Mouse (Mus musculus) heart, postnatal 25 days (tissue): ENCODE data around the gene Gnb1l. TPM values are rescaled to one million over a fixed set of nuclear protein-coding genes. Genes with fewer than 3 reads are reported as not detected.

Source experiments
- DNase-seq: peaks from one replicate; pipeline ENCODE4 v3.0.0; 2022; ENCODE audit warnings: low spot score
- intact Hi-C: fragments of 180-260 bp; cut with DNase I; formaldehyde crosslinking; loops from one replicate; pipeline ENCODE4 v1.15.1; 2025
- total RNA-seq, 2 experiments: library from RNA; stranded (reverse); gene quantifications; 2 replicates each; pipeline ENCODE4 v1.2.3; 2021

The Gnb1l gene
- total RNA-seq, 2 experiments from 2014 or later, result 4.9 to 5.6 TPM

GRCm38 (mm10) chr16:18537407-18537990 lies 39.0 kb downstream of the Gnb1l start:
- no peak for DNase-seq
- intact Hi-C loops, result no loop called here

DNA sequence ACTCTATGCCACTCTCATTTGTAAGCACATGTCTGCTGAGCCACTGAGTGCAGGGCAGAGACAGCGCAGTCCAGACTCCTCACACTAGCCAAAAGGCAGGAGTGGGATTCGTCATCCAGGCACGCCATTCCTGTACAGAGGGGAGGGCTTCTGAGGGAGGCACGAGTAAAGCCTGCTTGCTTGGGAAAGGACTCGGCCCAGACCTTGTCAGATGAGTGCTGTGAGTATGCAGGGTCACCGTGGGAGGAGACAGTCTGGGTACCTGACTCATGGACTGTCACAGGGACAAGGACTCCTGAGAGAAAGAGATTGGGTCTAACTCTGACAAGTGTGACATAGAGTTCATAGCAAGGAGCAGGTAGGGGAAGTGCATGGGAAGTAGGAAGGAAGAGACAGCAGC lies 40.8 kb downstream of the Gnb1l start:
- no peak for DNase-seq
- intact Hi-C loops, result no loop called here

GRCm38 (mm10) chr16:18543151-18543829 lies 44.8 kb downstream of the Gnb1l start:
- intact Hi-C loops, result no loop called here
- DNase-seq, result no peak

GRCm38 (mm10) chr16:18547891-18548290 lies 49.4 kb downstream of the Gnb1l start:
- intact Hi-C loops, result no loop called here
- DNase-seq, result no peak

DNA sequence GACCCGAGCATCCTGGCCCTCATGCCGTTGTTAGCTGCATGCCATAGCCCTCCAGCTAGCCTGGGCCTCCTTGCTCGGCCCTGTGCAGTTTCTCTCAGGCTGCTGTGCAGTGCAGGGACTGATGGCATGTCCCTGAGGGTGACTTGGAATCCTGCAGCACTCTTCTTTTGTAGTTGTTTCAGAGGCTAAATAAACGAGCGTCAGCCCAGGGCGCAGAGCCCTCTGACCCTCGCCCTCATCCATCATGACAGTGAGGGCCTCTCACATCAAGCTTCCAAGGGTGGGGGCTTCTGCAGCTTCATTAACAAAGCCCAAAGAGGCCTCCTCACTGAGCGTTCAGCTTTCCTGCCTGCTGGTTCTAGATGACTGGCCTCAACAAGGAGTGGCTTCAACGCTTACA lies 53.1 kb downstream of the Gnb1l start:
- no peak for DNase-seq
- intact Hi-C loops, result no loop called here

GRCm38 (mm10) chr16:18552106-18552710 lies 53.7 kb downstream of the Gnb1l start:
- intact Hi-C loops, result no loop called here
- DNase-seq, result no peak

GRCm38 (mm10) chr16:18554721-18555120 lies 56.2 kb downstream of the Gnb1l start:
- DNase-seq, result no peak
- intact Hi-C loops, result no loop called here

GRCm38 (mm10) chr16:18555235-18555935 lies 56.9 kb downstream of the Gnb1l start:
- no peak for DNase-seq
- intact Hi-C loops, result no loop called here

DNA sequence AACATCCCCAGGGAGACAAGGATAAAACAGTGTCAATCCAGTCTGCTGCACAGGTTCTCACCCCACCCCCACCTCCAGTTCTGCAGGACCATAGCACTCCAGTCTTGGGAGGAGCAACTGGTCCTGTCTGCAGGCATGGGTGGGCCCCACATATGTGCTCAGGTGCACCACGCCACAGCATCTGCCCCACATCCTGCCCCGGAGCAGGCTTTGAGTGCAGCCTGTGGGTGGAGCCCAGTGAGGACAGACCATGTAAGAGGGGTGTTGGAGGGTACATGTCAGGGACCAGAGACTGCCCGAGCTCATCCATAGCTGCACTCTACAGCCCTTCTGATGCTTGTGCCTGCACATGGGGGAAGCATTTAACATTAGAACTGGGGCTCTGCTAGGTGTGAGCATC lies 57.9 kb downstream of the Gnb1l start:
- intact Hi-C loops, result no loop called here
- DNase-seq, result no peak

GRCm38 (mm10) chr16:18564472-18564871 lies 66.0 kb downstream of the Gnb1l start:
- intact Hi-C loops, result no loop called here
- DNase-seq, result no peak

- DNase-seq, result no peak
These were observed 70.1 kb downstream of the Gnb1l start for GRCm38 (mm10) chr16:18568599-18568998.

DNA sequence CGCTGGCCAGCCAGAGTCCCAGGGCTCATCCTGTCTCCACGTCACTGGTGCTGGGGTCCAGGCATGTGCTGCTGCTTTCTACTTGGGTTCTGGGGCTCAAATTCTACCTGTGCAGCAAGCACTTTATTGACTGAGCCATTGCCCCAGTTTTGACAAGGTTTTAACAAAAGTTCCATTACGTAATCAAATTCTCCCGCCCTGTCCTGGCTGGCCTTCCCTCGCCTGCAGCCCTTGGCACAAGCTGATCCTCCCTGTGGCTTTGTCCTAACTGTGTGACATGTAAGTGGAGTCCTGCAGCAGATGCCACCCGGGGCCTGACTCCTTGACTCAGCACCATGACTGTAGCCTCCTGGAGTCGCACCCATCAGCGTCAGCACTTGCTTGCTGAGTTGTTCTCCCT lies 75.7 kb downstream of the Gnb1l start:
- no peak for DNase-seq
- intact Hi-C loops, result no loop called here

More at GRCm38 (mm10) chr16:18568599-18568998, 70.1 kb downstream of the Gnb1l start:
- intact Hi-C loops, result no loop called here

GRCm38 (mm10) chr16:18577071-18577470 lies 78.6 kb downstream of the Gnb1l start:
- DNase-seq, result no peak
- intact Hi-C loops, result no loop called here

GRCm38 (mm10) chr16:18577599-18578160 lies 79.2 kb downstream of the Gnb1l start:
- intact Hi-C loops, result no loop called here
- no peak for DNase-seq

DNA sequence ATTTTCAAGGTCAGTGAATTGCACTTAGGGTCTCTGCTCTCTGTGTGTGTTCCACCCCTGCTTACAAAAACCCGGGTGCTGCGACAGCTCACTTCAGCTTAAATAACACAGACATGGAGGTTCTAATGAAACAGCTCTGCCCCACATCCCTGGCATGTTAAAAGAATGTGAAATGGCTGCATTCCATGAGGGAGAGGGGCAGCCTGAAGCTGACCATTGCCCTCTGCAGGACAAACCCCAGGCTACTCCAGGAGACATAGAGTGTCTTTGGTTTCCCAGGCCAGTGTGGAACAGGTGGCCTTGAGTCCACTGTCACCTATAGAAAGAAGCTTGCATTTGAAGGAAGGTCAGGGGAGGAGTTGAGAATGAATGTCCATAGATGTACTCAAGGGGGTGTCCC lies 81.9 kb downstream of the Gnb1l start:
- intact Hi-C loops, result no loop called here
- no peak for DNase-seq

- DNase-seq, result no peak
- intact Hi-C loops, result no loop called here
These were observed 82.6 kb downstream of the Gnb1l start for GRCm38 (mm10) chr16:18581050-18581622.

DNA sequence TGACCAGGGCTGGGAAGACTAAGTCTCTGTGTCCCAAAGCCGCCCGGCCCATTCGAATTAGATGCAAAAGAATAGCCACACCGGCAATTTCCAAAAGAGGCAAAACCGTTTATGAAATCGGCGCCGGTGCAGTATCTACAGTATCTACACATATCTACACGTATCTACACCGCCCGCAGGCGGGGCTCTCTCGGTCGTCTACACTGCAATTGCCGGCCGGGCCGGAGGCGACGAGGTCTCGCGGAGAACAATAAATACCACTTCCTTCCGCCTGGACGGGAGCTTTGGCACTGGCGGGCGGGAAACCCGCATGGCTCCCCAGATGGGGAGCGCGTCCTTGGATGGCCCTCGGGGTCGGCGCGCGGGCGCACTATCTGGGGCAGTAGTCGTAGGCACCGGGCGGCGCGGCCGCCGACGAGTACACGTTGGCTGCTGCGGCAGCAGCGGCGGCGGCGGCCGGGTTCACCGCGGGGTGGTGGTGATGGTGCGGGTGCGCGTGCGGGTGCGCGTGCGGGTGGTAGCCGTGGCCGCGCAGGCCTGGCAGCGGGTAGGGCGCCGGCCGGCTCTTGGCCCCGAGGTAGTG lies 83.2 kb downstream of the Gnb1l start:
- no peak for DNase-seq
- intact Hi-C loops, result no loop called here

DNA sequence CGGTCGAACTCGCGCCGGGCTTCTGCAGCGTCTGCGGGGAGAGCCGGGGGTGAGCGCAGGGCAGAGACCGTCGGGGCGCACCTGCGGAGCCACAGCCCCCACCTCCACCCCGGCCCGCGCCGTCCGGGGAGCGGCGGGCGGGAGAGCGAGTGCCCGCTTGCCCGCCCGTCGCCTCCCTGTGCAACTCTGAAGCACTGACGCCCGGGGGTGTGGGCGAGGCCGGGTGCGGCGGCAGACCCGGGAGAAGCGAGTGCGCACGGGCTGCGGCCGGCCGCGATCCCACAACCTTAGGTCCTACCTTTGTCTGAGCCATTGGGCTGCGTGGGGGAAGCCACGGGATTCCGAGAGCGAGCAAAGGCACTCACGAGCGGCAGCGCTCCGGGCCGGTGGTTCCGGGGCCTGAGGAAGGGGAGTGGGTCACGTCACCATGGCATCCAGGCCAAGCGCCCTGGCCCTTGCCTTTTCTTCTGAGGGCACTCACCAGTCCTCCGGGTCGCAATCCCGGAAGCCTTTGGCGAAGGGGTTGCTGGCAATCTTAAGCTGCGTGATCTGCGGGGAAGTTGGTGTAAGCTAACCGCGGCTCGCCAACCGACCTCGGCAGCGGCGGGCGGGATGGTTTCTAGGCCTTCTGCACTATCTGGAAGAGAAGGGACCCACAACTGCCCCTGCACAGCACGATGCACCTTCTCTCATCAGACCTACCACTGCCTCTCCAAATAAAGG lies 84.1 kb downstream of the Gnb1l start:
- DNase-seq, result no peak
- intact Hi-C loops, result no loop called here

DNA sequence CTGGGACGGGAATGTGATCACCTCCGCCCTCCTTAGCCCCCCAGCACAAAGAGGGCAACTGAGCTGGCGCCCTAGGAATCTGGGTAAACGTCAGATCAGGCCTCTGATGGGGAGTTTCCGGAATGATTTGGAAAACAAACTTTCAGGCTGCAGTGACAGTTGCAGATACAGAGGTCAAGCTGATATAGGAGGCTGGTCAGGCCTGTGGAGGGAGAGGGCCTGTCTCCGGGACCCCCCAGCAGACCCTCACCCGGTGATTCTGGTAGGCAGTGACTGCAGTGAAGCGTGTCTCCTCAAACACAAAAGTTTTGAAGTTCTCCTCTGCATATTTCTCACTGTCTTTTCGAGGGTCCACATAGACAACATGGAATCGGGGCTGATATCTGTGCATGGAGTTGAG lies 84.7 kb downstream of the Gnb1l start:
- intact Hi-C loops, result no loop called here
- DNase-seq, result no peak
